ENCODE assay signal across 9 mouse cellular contexts in genomic region chr1:186827773-186828172, GRCm38 (mm10).
A peak's percentile ranks its signal among the peaks of the same experiment; 100 is the strongest.
DNase-seq lines count a peak whose midpoint lies in the region; ATAC-seq lines count a peak whose summit lies in the region.
"Had no signal": no experiment of that assay in that cellular context is flagged by ENCODE, and none has a peak within 500 bp of the region (broad histone marks: within the 10 kb centered on the region; RNA-seq: fewer than 3 reads in every experiment).

No protein-coding gene starts in this region.

- peak; percentile 36 to 43 for DNase-seq in heart, postnatal 10 days
- peak; percentile 23 for DNase-seq in 3134 (ENCODE audit: extremely low read depth, insufficient read length, low spot score)
- DNase-seq in MEL-GATA-1-ER (ENCODE audit: extremely low read depth, low read depth) = peak; percentile 19
- peak; percentile 54 for DNase-seq in forelimb bud, embryonic 11.5 days (ENCODE audit: low read depth, low spot score)
- peak; percentile 65 for DNase-seq in mesoderm, embryonic 11.5 days (ENCODE audit: low read depth, low spot score)
- DNase-seq in urinary bladder, adult 2 months (ENCODE audit: low spot score) = no peak
- no peak for DNase-seq in thymus, adult 18-20 months

- no peak overlapping the region for H3K27ac ChIP-seq in heart, embryonic 11.5 days (ENCODE audit: low read depth, low read length)
- H3K27ac ChIP-seq: neural tube, embryonic 12.5 days had no signal

- no peaks in the 10 kb centered on the region for H3K9me3 ChIP-seq in heart, embryonic 11.5 days (replicated peaks; ENCODE audit: control insufficient read depth, low read length)
- H3K9me3 ChIP-seq: neural tube, embryonic 12.5 days had no signal

- no peaks in the 10 kb centered on the region for H3K4me1 ChIP-seq in heart, embryonic 11.5 days (ENCODE audit: control insufficient read depth, insufficient read depth, low read length)
- H3K4me1 ChIP-seq: neural tube, embryonic 12.5 days had no signal

- peaks cover 2% of the 10 kb centered on the region; the same call in 1 of the 2 replicates for H3K27me3 ChIP-seq in heart, embryonic 11.5 days (ENCODE audit: control insufficient read depth, insufficient read depth, low read length)
- H3K27me3 ChIP-seq: neural tube, embryonic 12.5 days had no signal

- 24% methylated on average over 3 of the region's 3 CpGs for WGBS in heart, embryonic 11.5 days (ENCODE audit: insufficient replicate concordance)

- no peak overlapping the region for H3K9ac ChIP-seq in heart, embryonic 11.5 days (ENCODE audit: low read depth, low read length)
- H3K9ac ChIP-seq: neural tube, embryonic 12.5 days had no signal

- intact Hi-C loops in heart, postnatal 10 days (cut with DNase I) = loop anchor here (2.0 to 10.0 kb wide), 3 partner anchors 131 to 1807 kb away; no protein-coding TSS in a partner anchor

- no peak for ATAC-seq in heart, embryonic 11.5 days (replicated peaks; ENCODE audit: insufficient number of reproducible peaks, low FRiP score, low TSS enrichment)

- H3K36me3 ChIP-seq in heart, embryonic 11.5 days (ENCODE audit: control insufficient read depth, insufficient read depth, low read length) = no peaks in the 10 kb centered on the region
- H3K36me3 ChIP-seq: neural tube, embryonic 12.5 days had no signal

- H3K4me2 ChIP-seq in heart, embryonic 11.5 days = no peak overlapping the region
- H3K4me2 ChIP-seq: neural tube, embryonic 12.5 days had no signal

- H3K4me3 ChIP-seq in heart, embryonic 11.5 days (ENCODE audit: low read depth, low read length) = no peak overlapping the region
- H3K4me3 ChIP-seq: neural tube, embryonic 12.5 days had no signal

Comparison
In these comparisons a context has a peak if more than half of its experiments do, and no peak if none do; other contexts are left out.
1. DNase-seq: peak in heart, postnatal 10 days (2 of 2), 3134 (single experiment), MEL-GATA-1-ER (single experiment), forelimb bud, embryonic 11.5 days (single experiment) and mesoderm, embryonic 11.5 days (single experiment); none in urinary bladder, adult 2 months (single experiment) and thymus, adult 18-20 months (0 of 2).